Mouse (Mus musculus) ES-E14 (cell line): ENCODE measurements around the gene Phxr2.

Experiments
- CHD2 ChIP-seq: IDR thresholded peaks from 2 replicates; pipeline ENCODE4 v1.6.1; 2014; ENCODE audit warnings: mild to moderate bottlenecking, low read depth, low read length, inconsistent platforms
- HCFC1 ChIP-seq: IDR thresholded peaks from 2 replicates; pipeline ENCODE4 v1.6.1; 2012; ENCODE audit warnings: low read length, inconsistent platforms, borderline replicate concordance; ENCODE audit not compliant: insufficient read depth
- MAFK ChIP-seq: IDR thresholded peaks from 2 replicates; pipeline ENCODE4 v1.6.1; 2014; ENCODE audit warnings: mild to moderate bottlenecking, low read depth, low read length, inconsistent platforms; ENCODE audit not compliant: insufficient read depth
- ZC3H11A ChIP-seq: IDR thresholded peaks from 2 replicates; pipeline ENCODE4 v1.6.1; 2012; ENCODE audit warnings: low read depth, mild to moderate bottlenecking, inconsistent platforms, low read length, borderline replicate concordance
- ZNF384 ChIP-seq: IDR thresholded peaks from 2 replicates; pipeline ENCODE4 v1.6.1; 2012; ENCODE audit warnings: low read depth, low read length, inconsistent platforms

DNA sequence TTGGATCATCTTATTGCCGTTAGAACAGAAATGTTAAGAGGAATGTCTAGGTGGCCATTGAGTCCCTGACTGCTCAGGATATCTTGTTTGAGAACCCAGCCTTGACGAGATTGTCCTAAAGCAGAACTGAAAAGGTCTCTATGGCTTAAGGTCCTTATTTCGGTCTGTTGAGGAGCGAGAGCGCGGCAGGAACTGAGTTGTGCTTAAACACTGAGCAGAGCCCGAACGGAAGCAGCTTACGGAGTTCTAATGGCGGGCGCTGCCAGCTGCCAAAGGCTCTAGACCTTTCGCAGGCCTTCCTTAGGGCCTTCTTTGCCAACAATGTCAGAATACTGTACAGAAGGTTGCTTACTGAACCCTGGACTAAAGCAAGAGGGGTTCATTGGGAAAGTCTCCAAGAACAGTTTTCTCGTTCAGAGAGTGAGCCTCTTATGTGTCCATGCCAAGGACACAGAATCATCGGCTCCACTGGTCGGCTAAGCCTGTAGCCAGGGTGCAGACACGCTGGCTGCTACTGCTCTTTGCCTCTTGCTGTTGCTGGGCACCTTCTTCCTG, 7.3 kb upstream of the Phxr2 start:
- no peak for TF ChIP-seq ZC3H11A
- TF ChIP-seq HCFC1 = no peak
- no peak for TF ChIP-seq CHD2
- no peak for TF ChIP-seq ZNF384
- TF ChIP-seq MAFK = no peak
